Mouse (Mus musculus): ENCODE results near the gene Tnfrsf14.

The Tnfrsf14 gene

GRCm38 (mm10) chr4:154916662-154917061, 11.7 kb downstream of the Tnfrsf14 start:
- no peak for DNase-seq (ENCODE audit: low read depth, low spot score)

- DNase-seq (ENCODE audit: low read depth, low spot score) = no peak
Measured at GRCm38 (mm10) chr4:154915286-154915685, 13.1 kb downstream of the Tnfrsf14 start.

GRCm38 (mm10) chr4:154914707-154915106, 13.7 kb downstream of the Tnfrsf14 start:
- no peak for DNase-seq (ENCODE audit: low read depth, low spot score)

GRCm38 (mm10) chr4:154914252-154914651, 14.1 kb downstream of the Tnfrsf14 start:
- no peak for DNase-seq (ENCODE audit: low read depth, low spot score)

- DNase-seq (ENCODE audit: low read depth, low spot score) = no peak
Measured at GRCm38 (mm10) chr4:154913845-154914244, 14.5 kb downstream of the Tnfrsf14 start.

GRCm38 (mm10) chr4:154911644-154912043, 16.7 kb downstream of the Tnfrsf14 start:
- no peak for DNase-seq (ENCODE audit: low read depth, low spot score)

- DNase-seq (ENCODE audit: low read depth, low spot score) = no peak
Measured at GRCm38 (mm10) chr4:154910606-154911522, 17.5 kb downstream of the Tnfrsf14 start.

GRCm38 (mm10) chr4:154908490-154908889, 19.9 kb downstream of the Tnfrsf14 start:
- DNase-seq (ENCODE audit: low read depth, low spot score) = no peak

- peak; percentile 52 for DNase-seq (ENCODE audit: low read depth, low spot score)
Measured at GRCm38 (mm10) chr4:154907833-154908232, 20.5 kb downstream of the Tnfrsf14 start.

- DNase-seq (ENCODE audit: low read depth, low spot score) = peak; percentile 71
Measured at GRCm38 (mm10) chr4:154904185-154905071, 23.9 kb downstream of the Tnfrsf14 start.

- no peak for DNase-seq (ENCODE audit: low read depth, low spot score)
Measured at GRCm38 (mm10) chr4:154902371-154902770, 26.0 kb downstream of the Tnfrsf14 start.

GRCm38 (mm10) chr4:154898506-154899446, 29.6 kb downstream of the Tnfrsf14 start, which contains the start of gene Fam213b:
Gene Fam213b, minus strand, starts transcription at chr4:154899135.
- peak; percentile 70 for DNase-seq (ENCODE audit: low read depth, low spot score)

GRCm38 (mm10) chr4:154897676-154898465, 30.5 kb downstream of the Tnfrsf14 start:
- no peak for DNase-seq (ENCODE audit: low read depth, low spot score)

GRCm38 (mm10) chr4:154895549-154895948, 32.8 kb downstream of the Tnfrsf14 start:
- no peak for DNase-seq (ENCODE audit: low read depth, low spot score)

- DNase-seq (ENCODE audit: low read depth, low spot score) = no peak
Measured at GRCm38 (mm10) chr4:154890887-154891286, 37.5 kb downstream of the Tnfrsf14 start.

- no peak for DNase-seq (ENCODE audit: low read depth, low spot score)
Measured at GRCm38 (mm10) chr4:154887593-154888250, 40.6 kb downstream of the Tnfrsf14 start.

GRCm38 (mm10) chr4:154886876-154887592, 41.3 kb downstream of the Tnfrsf14 start:
- DNase-seq (ENCODE audit: low read depth, low spot score) = no peak

- no peak for DNase-seq (ENCODE audit: low read depth, low spot score)
Measured at GRCm38 (mm10) chr4:154885416-154885815, 42.9 kb downstream of the Tnfrsf14 start.
